Comparison of ENCODE assay signal across 8 mouse cellular contexts in genomic region chr5:130257303-130257702, GRCm38 (mm10). TPM values are rescaled to one million over a fixed set of nuclear protein-coding genes. Genes with fewer than 3 reads are reported as not detected.
DNase-seq lines count a peak whose midpoint lies in the region; ATAC-seq and TF ChIP-seq lines count a peak whose summit lies in the region.

No protein-coding gene starts in this region.

- DNase-seq in heart, postnatal 14 days = no peak
- DNase-seq in G1E (ENCODE audit: low spot score) = no peak
- no peak for DNase-seq in natural killer cell, adult 2 months (ENCODE audit: low spot score in 2 of 2)
- no peak for DNase-seq in left cerebral cortex, postnatal 14 days (ENCODE audit: low spot score in 2 of 2)

- intact Hi-C loops in heart, postnatal 14 days (cut with DNase I) = loop anchor here (10.0 kb wide), 2 partner anchors 233 to 743 kb away; partner anchors contain the start of genes Asl and Crcp
- intact Hi-C loops in left cerebral cortex, postnatal 14 days (cut with DNase I) = loop anchor here (10.0 kb wide), 1 partner anchor 233 kb away; the partner anchor contains the start of genes Asl and Crcp

- peak overlapping the region; percentile 94 for H3K9ac ChIP-seq in heart, embryonic 13.5 days
- H3K9ac ChIP-seq in forebrain, embryonic 13.5 days = peak overlapping the region; percentile 74
- peak overlapping the region; percentile 85 for H3K9ac ChIP-seq in liver, embryonic 16.5 days (ENCODE audit: low read depth, low read length)

- no peak for TF ChIP-seq CTCF in G1E (IDR thresholded peaks at IDR 0.05; ENCODE audit: low read depth, low read length)

- 10% methylated on average over 8 of the region's 8 CpGs for whole genome bisulfite sequencing in heart, embryonic 13.5 days
- 10% methylated on average over 8 of the region's 8 CpGs for WGBS in forebrain, embryonic 13.5 days
- 4% methylated on average over 8 of the region's 8 CpGs for WGBS in liver, embryonic 16.5 days (ENCODE audit: insufficient replicate concordance)

- no peaks in the 10 kb centered on the region for H3K27me3 ChIP-seq in heart, embryonic 13.5 days (replicated peaks)
- no peaks in the 10 kb centered on the region for H3K27me3 ChIP-seq in G1E (ENCODE audit: insufficient read depth, low read length)
- no peaks in the 10 kb centered on the region for H3K27me3 ChIP-seq in forebrain, embryonic 13.5 days
- no peaks in the 10 kb centered on the region for H3K27me3 ChIP-seq in liver, embryonic 16.5 days (ENCODE audit: control insufficient read depth, insufficient read depth, low read depth, low read length)

- no peak for ATAC-seq in heart, embryonic 13.5 days (ENCODE audit: extremely low read depth, insufficient number of reproducible peaks, low FRiP score, low TSS enrichment)
- no peak for ATAC-seq in G1E (ENCODE audit: extremely low read depth, insufficient number of reproducible peaks, low FRiP score, poor library complexity, severe bottlenecking)
- no peak for ATAC-seq in forebrain, embryonic 13.5 days
- ATAC-seq in liver, embryonic 16.5 days (ENCODE audit: low read depth) = no peak
- ATAC-seq in frontal cortex, adult (ENCODE audit: low TSS enrichment) = no peak

- H3K27ac ChIP-seq in heart, embryonic 13.5 days (replicated peaks) = peak overlapping the region; percentile 84
- peak overlapping the region; percentile 60 for H3K27ac ChIP-seq in forebrain, embryonic 13.5 days
- H3K27ac ChIP-seq in liver, embryonic 16.5 days (ENCODE audit: low read length) = peak overlapping the region; percentile 81

- H3K4me1 ChIP-seq in heart, embryonic 13.5 days = peaks cover 24% of the 10 kb centered on the region
- H3K4me1 ChIP-seq in G1E (ENCODE audit: insufficient read depth, low read depth, low read length) = peaks cover 32% of the 10 kb centered on the region
- peaks cover 27% of the 10 kb centered on the region for H3K4me1 ChIP-seq in forebrain, embryonic 13.5 days
- peaks cover 23% of the 10 kb centered on the region for H3K4me1 ChIP-seq in liver, embryonic 16.5 days (ENCODE audit: control insufficient read depth, low read depth, low read length)

- H3K4me3 ChIP-seq in heart, embryonic 13.5 days = peak overlapping the region; percentile 73
- peak overlapping the region; percentile 88 for H3K4me3 ChIP-seq in G1E (ENCODE audit: low read depth, low read length)
- H3K4me3 ChIP-seq in forebrain, embryonic 13.5 days = peak overlapping the region; percentile 61
- peak overlapping the region; percentile 88 for H3K4me3 ChIP-seq in liver, embryonic 16.5 days (ENCODE audit: low read depth, low read length)

- no peaks in the 10 kb centered on the region for H3K9me3 ChIP-seq in heart, embryonic 13.5 days
- no peaks in the 10 kb centered on the region for H3K9me3 ChIP-seq in G1E (replicated peaks)
- no peaks in the 10 kb centered on the region for H3K9me3 ChIP-seq in forebrain, embryonic 13.5 days (replicated peaks)
- no peaks in the 10 kb centered on the region for H3K9me3 ChIP-seq in liver, embryonic 16.5 days (replicated peaks; ENCODE audit: control insufficient read depth, low read length)

- peaks cover 33% of the 10 kb centered on the region for H3K36me3 ChIP-seq in heart, embryonic 13.5 days
- peaks cover 49% of the 10 kb centered on the region for H3K36me3 ChIP-seq in G1E (replicated peaks)
- peaks cover 25% of the 10 kb centered on the region for H3K36me3 ChIP-seq in forebrain, embryonic 13.5 days (ENCODE audit: poor library complexity, severe bottlenecking)
- H3K36me3 ChIP-seq in liver, embryonic 16.5 days (ENCODE audit: control insufficient read depth, insufficient read depth) = peaks cover 9% of the 10 kb centered on the region

- H3K4me2 ChIP-seq in heart, embryonic 13.5 days = peak overlapping the region; percentile 92
- H3K4me2 ChIP-seq in forebrain, embryonic 13.5 days = peak overlapping the region; percentile 83
- H3K4me2 ChIP-seq in liver, embryonic 16.5 days (ENCODE audit: low read depth, low read length) = peak overlapping the region; percentile 93

RNA-seq across cellular contexts. Expression of gene Tyw1, which starts 1.9 kb away (rescaled TPM):
- polyA plus RNA-seq in heart, embryonic 13.5 days (2015; fragmentation: Nextera tagmentation; extraction: Ambion mirVana) = 16.4 and 18.5 TPM in 2 replicates
- total RNA-seq in heart, postnatal 14 days (2021) = 1 to 10 TPM; 8.3 to 9.3 TPM
- 27.2 and 29.0 TPM in 2 replicates for total RNA-seq in G1E (2014; fragmentation: Nextera tagmentation)
- total RNA-seq in G1E (2017) = 26.3 and 26.7 TPM in 2 replicates
- polyA plus RNA-seq in G1E (2012) = 6.5 and 6.7 TPM in 2 replicates
- 24.4 and 27.1 TPM in 2 replicates for polyA plus RNA-seq in forebrain, embryonic 13.5 days (2015; fragmentation: Nextera tagmentation; extraction: Ambion mirVana)
- polyA plus RNA-seq in liver, embryonic 16.5 days (2015; fragmentation: Nextera tagmentation; extraction: Ambion mirVana) = 9.5 and 10.3 TPM in 2 replicates
- total RNA-seq in left cerebral cortex, postnatal 14 days (2021) = 10 to 100 TPM; 15.2 to 17.2 TPM

RNA-seq across cellular contexts. Expression of gene Sbds, which starts 2.0 kb away (rescaled TPM):
- 52.3 and 60.7 TPM in 2 replicates for polyA plus RNA-seq in heart, embryonic 13.5 days (2015; fragmentation: Nextera tagmentation; extraction: Ambion mirVana)
- 10 to 100 TPM; 39.9 to 45.4 TPM for total RNA-seq in heart, postnatal 14 days (2021)
- 112 and 123 TPM in 2 replicates for total RNA-seq in G1E (2014; fragmentation: Nextera tagmentation)
- total RNA-seq in G1E (2017) = 76.1 and 91.8 TPM in 2 replicates
- 18.9 and 28.1 TPM in 2 replicates for polyA plus RNA-seq in G1E (2012)
- polyA plus RNA-seq in forebrain, embryonic 13.5 days (2015; fragmentation: Nextera tagmentation; extraction: Ambion mirVana) = 65.4 and 67.7 TPM in 2 replicates
- 45.6 and 50.8 TPM in 2 replicates for polyA plus RNA-seq in liver, embryonic 16.5 days (2015; fragmentation: Nextera tagmentation; extraction: Ambion mirVana)
- total RNA-seq in left cerebral cortex, postnatal 14 days (2021) = 10 to 100 TPM; 61.0 to 61.4 TPM

RNA-seq across cellular contexts. Expression of gene Tmem248, which starts 40.4 kb away (rescaled TPM):
- polyA plus RNA-seq in heart, embryonic 13.5 days (2015; fragmentation: Nextera tagmentation; extraction: Ambion mirVana) = 24.7 and 33.5 TPM in 2 replicates
- 10 to 100 TPM; 31.7 to 33.0 TPM for total RNA-seq in heart, postnatal 14 days (2021)
- total RNA-seq in G1E (2014; fragmentation: Nextera tagmentation) (62.4 and 63.5 TPM in 2 replicates), G1E (2017) (39.4 and 40.6 TPM in 2 replicates)
- polyA plus RNA-seq in G1E (2012) = 27.3 and 34.6 TPM in 2 replicates
- 21.8 and 22.3 TPM in 2 replicates for polyA plus RNA-seq in forebrain, embryonic 13.5 days (2015; fragmentation: Nextera tagmentation; extraction: Ambion mirVana)
- 21.8 and 24.0 TPM in 2 replicates for polyA plus RNA-seq in liver, embryonic 16.5 days (2015; fragmentation: Nextera tagmentation; extraction: Ambion mirVana)
- total RNA-seq in left cerebral cortex, postnatal 14 days (2021) = 10 to 100 TPM; 35.4 to 46.8 TPM
